Mouse (Mus musculus): Measurements from ENCODE around the gene Tk1. TPM values are rescaled to one million over a fixed set of nuclear protein-coding genes. Genes with fewer than 3 reads are reported as not detected.
A peak's percentile ranks its signal among the peaks of the same experiment; 100 is the strongest.
"Not testable (repeated sequence)": the region's sequence is repeated elsewhere in the genome, so short reads cannot be mapped to it uniquely, and the experiment has no call there.

The Tk1 gene
- polyA plus RNA-seq, 1 experiment from 2014 or later: 45.9 TPM

DNA sequence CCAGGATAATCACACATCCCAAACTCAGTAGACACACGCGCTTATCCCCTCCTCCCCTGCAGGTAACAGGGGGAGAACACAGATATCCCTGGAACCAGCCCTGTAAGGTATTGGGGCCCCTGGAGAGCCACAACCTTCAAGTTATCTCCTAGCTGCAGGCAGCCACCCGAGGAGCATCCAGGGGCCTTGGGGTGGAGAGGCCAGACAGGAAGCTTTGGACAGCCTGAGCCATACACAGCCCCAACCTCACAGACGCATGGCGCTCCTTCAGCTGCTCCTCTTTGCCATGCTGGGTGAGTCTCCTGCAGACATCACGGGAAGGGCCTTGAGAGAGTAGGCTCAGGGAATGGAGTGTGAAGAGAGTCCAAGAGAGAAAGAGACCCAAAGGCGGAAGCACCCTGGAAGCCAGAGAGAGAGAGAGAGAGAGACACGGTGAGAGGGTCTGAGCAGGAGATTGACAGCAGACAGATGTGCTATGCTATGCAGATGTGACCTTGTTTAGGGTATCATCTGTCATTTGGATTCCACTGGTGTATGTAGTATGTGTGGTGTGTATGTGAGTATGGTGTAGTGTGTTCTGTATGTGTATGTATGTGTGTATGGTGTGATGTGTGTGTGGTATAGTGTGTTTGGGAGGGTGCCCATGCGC is 28.3 kb downstream of the Tk1 start, which contains the start of gene 6030468B19Rik:
6030468B19Rik (plus strand) TSS at position 150 of the 649 bp plus-strand sequence.
- 66% methylated on average over 9 of the region's 9 CpGs for WGBS
- Histone ChIP-seq H3K9ac (replicated peaks) (no peak within 1 kb of the TSS), H3K4me3 (no peak within 1 kb of the TSS), H3K27me3 (no peaks in the 10 kb centered on the region), H3K4me1 (no peaks in the 10 kb centered on the region), H3K36me3 (no peaks in the 10 kb centered on the region), H3K27ac (replicated peaks) (no peak within 1 kb of the TSS), H3K9me3 (no peaks in the 10 kb centered on the region), H3K4me2 (replicated peaks) (no peak within 1 kb of the TSS)
- ATAC-seq (replicated peaks): no peak

GRCm38 (mm10) chr11:117796954-117797353 is 28.9 kb downstream of the Tk1 start:
- Histone ChIP-seq H3K4me3 (no peak overlapping the region), H3K36me3 (no peaks in the 10 kb centered on the region)
- no peak for ATAC-seq (replicated peaks)

GRCm38 (mm10) chr11:117794035-117794551 is 31.8 kb downstream of the Tk1 start:
- H3K36me3 ChIP-seq: no peaks in the 10 kb centered on the region
- H3K27ac ChIP-seq (replicated peaks): no peak overlapping the region
- 61% methylated on average over 4 of the region's 4 CpGs for WGBS
- no peak overlapping the region for H3K4me2 ChIP-seq (replicated peaks)
- H3K27me3 ChIP-seq: no peaks in the 10 kb centered on the region
- no peaks in the 10 kb centered on the region for H3K9me3 ChIP-seq
- no peak overlapping the region for H3K4me3 ChIP-seq
- ATAC-seq (replicated peaks): no peak
- H3K9ac ChIP-seq (replicated peaks): no peak overlapping the region
- H3K4me1 ChIP-seq: no peaks in the 10 kb centered on the region

More at GRCm38 (mm10) chr11:117796954-117797353, 28.9 kb downstream of the Tk1 start:
- H3K4me2 ChIP-seq (replicated peaks): no peak overlapping the region
- 49% methylated on average over 5 of the region's 5 CpGs for WGBS
- H3K4me1 ChIP-seq: no peaks in the 10 kb centered on the region
- H3K27ac ChIP-seq (replicated peaks): no peak overlapping the region
- H3K9me3 ChIP-seq: no peaks in the 10 kb centered on the region
- H3K27me3 ChIP-seq: no peaks in the 10 kb centered on the region
- H3K9ac ChIP-seq (replicated peaks): no peak overlapping the region

- Histone ChIP-seq H3K4me1 (no peaks in the 10 kb centered on the region), H3K4me2 (replicated peaks) (no peak overlapping the region), H3K36me3 (no peaks in the 10 kb centered on the region), H3K9me3 (no peaks in the 10 kb centered on the region), H3K9ac (replicated peaks) (no peak overlapping the region), H3K27me3 (no peaks in the 10 kb centered on the region), H3K4me3 (no peak overlapping the region), H3K27ac (replicated peaks) (no peak overlapping the region)
- no peak for ATAC-seq (replicated peaks)
- 9% methylated on average over 22 of the region's 22 CpGs for WGBS
Measured at GRCm38 (mm10) chr11:117792281-117792888, 33.5 kb downstream of the Tk1 start.

- no peak for ATAC-seq (replicated peaks)
Measured at GRCm38 (mm10) chr11:117791441-117791761, 34.5 kb downstream of the Tk1 start.

DNA sequence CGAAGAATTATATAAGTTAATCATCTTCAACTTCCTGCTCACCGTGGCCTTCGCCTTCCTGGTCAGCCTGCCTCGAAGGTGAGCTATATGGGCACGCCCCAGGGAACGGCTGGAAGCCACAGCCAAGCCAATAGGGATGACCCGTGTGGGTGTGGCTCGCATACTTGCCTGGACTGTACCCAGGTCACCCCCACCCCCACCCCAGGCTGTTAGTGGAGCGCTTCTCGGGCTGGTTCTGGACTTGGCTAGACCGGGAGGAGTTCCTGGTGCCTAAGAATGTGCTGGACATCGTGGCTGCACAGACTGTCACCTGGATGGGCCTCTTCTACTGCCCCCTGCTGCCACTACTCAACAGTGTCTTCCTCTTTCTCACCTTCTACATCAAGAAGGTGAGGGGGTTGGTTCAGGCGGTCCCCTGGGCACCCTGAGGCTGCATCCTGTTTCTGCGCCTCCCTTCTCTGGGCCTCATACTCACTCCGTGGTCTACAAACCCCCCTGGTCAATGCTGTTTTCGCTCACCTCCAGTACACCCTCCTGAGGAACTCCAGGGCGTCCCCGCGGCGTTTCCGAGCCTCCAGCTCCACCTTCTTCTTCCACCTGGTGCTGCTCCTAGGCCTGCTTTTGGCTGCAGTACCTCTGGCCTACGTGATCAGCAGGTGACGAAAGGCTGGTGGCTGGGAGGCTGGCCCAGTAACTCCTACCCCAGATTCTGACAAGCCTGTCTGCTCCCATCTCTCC is 35.0 kb downstream of the Tk1 start:
- Histone ChIP-seq H3K9me3 (no peaks in the 10 kb centered on the region), H3K27me3 (no peaks in the 10 kb centered on the region), H3K4me3 (no peak overlapping the region), H3K27ac (replicated peaks) (no peak overlapping the region), H3K4me2 (replicated peaks) (no peak overlapping the region), H3K4me1 (no peaks in the 10 kb centered on the region), H3K36me3 (no peaks in the 10 kb centered on the region), H3K9ac (replicated peaks) (no peak overlapping the region)
- WGBS: 37% methylated on average over 23 of the region's 23 CpGs
- ATAC-seq (replicated peaks): no peak

More at GRCm38 (mm10) chr11:117791441-117791761, 34.5 kb downstream of the Tk1 start:
- Histone ChIP-seq H3K36me3 (no peaks in the 10 kb centered on the region), H3K4me1 (no peaks in the 10 kb centered on the region), H3K27ac (replicated peaks) (no peak overlapping the region), H3K4me2 (replicated peaks) (no peak overlapping the region), H3K9me3 (no peaks in the 10 kb centered on the region), H3K4me3 (no peak overlapping the region), H3K27me3 (no peaks in the 10 kb centered on the region), H3K9ac (replicated peaks) (no peak overlapping the region)
- 84% methylated on average over 9 of the region's 9 CpGs for WGBS

DNA sequence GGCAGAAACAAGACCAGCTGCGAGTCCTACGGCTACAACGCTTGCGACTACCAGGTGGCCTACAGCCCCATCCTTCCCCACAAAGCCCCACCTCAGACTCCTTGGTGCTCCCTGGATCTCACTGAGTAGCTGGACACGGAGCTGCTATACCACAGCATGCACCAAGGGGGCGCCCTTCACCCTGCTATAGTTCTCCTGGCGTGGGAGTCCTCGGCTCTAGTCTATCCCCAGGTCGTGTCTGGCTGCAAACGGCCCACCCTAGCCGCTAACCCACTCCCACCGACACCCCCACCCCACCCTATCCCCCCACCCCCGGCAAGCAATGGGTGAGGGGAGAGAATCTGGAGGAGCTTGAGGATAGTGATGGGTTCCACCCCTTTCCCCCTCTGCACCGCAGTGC is 35.6 kb downstream of the Tk1 start:
- no peaks in the 10 kb centered on the region for H3K4me1 ChIP-seq
- no peak overlapping the region for H3K4me2 ChIP-seq (replicated peaks)
- H3K9me3 ChIP-seq: no peaks in the 10 kb centered on the region
- no peaks in the 10 kb centered on the region for H3K36me3 ChIP-seq
- WGBS: 8% methylated on average over 14 of the region's 14 CpGs
- no peak for ATAC-seq (replicated peaks)
- H3K4me3 ChIP-seq: no peak overlapping the region
- no peak overlapping the region for H3K9ac ChIP-seq (replicated peaks)
- no peaks in the 10 kb centered on the region for H3K27me3 ChIP-seq
- no peak overlapping the region for H3K27ac ChIP-seq (replicated peaks)

DNA sequence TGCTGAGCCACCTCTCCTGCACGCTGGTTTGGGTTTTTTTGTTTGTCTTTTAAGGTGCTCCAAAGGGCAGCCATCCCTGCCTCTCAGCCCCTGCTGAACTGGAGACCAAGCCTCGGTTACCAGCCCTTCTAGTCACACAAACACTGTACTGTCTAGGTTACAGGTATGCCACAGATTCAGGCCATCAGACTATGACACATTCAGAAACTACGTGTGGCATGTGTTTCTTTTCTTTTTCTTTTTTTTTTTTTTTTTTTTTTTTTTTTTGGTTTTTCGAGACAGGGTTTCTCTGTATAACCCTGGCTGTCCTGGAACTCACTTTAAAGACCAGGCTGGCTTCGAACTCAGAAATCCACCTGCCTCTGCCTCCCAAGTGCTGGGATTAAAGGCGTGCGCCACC is 37.4 kb downstream of the Tk1 start:
- not testable (repeated sequence) for H3K36me3 ChIP-seq; ATAC-seq (replicated peaks); H3K27ac ChIP-seq (replicated peaks); H3K27me3 ChIP-seq; H3K4me2 ChIP-seq (replicated peaks); H3K9me3 ChIP-seq; H3K4me1 ChIP-seq; H3K9ac ChIP-seq (replicated peaks); H3K4me3 ChIP-seq
- 84% methylated on average over 7 of the region's 7 CpGs for WGBS

DNA sequence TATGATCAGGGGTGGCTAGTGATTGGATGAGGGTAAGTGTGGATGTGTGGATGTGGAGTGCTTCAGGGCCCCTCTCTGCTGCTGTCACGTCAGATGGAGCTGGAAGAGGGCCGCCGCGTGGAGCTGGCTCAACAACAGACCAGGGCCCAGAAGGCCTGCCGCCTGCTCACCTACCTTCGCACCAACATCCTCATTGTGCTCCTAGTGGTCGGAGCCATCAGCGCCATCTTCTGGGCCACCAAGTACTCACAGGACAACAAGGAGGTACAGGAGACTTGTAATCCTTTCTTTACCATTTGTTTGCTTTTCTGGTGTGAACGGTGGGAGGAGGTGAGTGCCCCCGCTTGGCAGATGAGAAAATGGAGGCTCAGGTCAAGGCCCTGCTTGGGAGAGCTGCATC is 39.6 kb downstream of the Tk1 start:
- ATAC-seq (replicated peaks): no peak
- no peaks in the 10 kb centered on the region for H3K9me3 ChIP-seq
- no peak overlapping the region for H3K27ac ChIP-seq (replicated peaks)
- peaks cover 11% of the 10 kb centered on the region for H3K4me1 ChIP-seq
- WGBS: 3% methylated on average over 10 of the region's 10 CpGs
- no peak overlapping the region for H3K9ac ChIP-seq (replicated peaks)
- H3K4me2 ChIP-seq (replicated peaks): no peak overlapping the region
- H3K4me3 ChIP-seq: no peak overlapping the region
- peaks cover 15% of the 10 kb centered on the region; the same call in 1 of the 2 replicates for H3K27me3 ChIP-seq
- no peaks in the 10 kb centered on the region for H3K36me3 ChIP-seq

DNA sequence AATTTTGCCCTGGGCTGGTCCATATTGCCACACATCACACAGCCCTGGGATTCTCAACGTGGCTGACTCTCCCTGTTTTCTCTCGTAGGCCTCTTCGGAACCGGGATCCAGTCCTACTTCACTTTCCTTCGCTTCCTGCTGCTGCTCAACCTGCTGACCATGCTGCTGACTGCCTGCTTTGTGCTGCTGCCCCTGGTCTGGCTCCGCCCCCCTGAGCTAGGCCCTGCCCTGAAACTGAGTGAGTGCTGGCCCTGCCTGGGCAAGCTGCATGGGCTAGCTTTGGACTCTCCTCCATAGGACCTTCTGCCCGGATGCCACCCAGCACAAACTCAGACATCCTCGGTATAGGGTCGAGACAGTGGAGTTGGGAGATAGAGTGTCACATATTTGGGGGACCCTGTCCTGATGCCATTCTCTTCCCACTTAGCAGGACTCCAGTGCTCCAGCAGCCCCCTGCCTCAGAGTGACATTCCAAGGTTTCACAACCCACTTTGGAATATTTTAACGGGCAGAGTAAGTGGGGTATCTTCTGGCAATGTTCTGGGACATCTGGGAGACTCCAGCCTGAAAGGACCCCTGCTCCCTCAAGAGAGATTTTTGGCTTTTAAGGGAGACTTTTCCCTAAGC is 42.1 kb downstream of the Tk1 start:
- Histone ChIP-seq H3K4me2 (replicated peaks) (peak overlapping the region; percentile 61), H3K36me3 (no peaks in the 10 kb centered on the region), H3K4me3 (no peak overlapping the region), H3K9ac (replicated peaks) (peak overlapping the region; percentile 36; the same call in 1 of the 2 replicates), H3K9me3 (no peaks in the 10 kb centered on the region), H3K27ac (replicated peaks) (no peak overlapping the region), H3K27me3 (peaks cover 35% of the 10 kb centered on the region), H3K4me1 (peaks cover 31% of the 10 kb centered on the region)
- 35% methylated on average over 10 of the region's 10 CpGs for whole genome bisulfite sequencing
- ATAC-seq (replicated peaks): no peak

DNA sequence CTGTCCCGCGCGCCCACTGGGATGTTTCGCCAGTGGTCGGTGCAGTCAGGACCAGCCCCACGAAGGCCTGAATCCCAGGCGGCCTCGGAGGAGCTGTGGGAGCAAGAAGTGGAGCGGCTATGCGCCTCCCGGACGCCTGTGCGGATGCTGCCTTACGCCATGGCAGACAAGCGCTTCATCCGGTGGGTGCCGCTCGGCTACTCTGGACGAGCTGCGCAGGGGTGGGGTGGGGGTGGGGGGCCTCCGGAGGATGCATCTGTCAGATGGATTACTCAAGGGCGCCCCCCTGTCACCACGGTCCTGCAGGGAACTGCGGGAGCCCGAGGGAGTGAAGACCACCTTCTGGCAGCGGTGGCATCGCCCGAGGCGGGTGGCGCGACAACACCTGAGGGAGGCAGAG is 42.8 kb downstream of the Tk1 start:
- H3K4me1 ChIP-seq: peaks cover 31% of the 10 kb centered on the region
- H3K27ac ChIP-seq (replicated peaks): no peak overlapping the region
- peak; percentile 62; the same call in 1 of the 2 replicates for ATAC-seq (replicated peaks)
- peaks cover 35% of the 10 kb centered on the region for H3K27me3 ChIP-seq
- WGBS: 2% methylated on average over 31 of the region's 31 CpGs
- peak overlapping the region; percentile 36 for H3K9ac ChIP-seq (replicated peaks)
- peak overlapping the region; percentile 33 for H3K4me3 ChIP-seq
- H3K9me3 ChIP-seq: no peaks in the 10 kb centered on the region
- H3K36me3 ChIP-seq: no peaks in the 10 kb centered on the region
- peak overlapping the region; percentile 61 for H3K4me2 ChIP-seq (replicated peaks)

DNA sequence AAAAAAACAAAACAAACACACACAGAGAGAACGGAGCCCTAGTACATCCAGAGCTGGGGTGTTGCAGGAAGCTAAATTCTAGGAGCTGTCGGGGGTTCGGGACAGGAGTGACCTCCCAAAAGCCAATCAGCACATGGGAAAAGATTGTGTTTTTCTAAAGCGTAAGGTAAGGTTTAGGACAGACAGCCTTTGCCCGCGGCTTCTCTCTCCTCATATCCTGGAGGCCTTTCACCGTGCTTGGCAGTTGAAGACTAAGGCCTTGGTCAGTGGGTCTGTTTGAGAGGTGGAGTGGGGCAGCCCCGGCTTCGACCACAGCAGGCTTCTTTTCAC is 43.2 kb downstream of the Tk1 start:
- peak overlapping the region; percentile 33 for H3K4me3 ChIP-seq
- H3K36me3 ChIP-seq: no peaks in the 10 kb centered on the region
- peak overlapping the region; percentile 61 for H3K4me2 ChIP-seq (replicated peaks)
- peaks cover 35% of the 10 kb centered on the region for H3K27me3 ChIP-seq
- no peaks in the 10 kb centered on the region for H3K9me3 ChIP-seq
- no peak overlapping the region for H3K27ac ChIP-seq (replicated peaks)
- H3K4me1 ChIP-seq: peaks cover 31% of the 10 kb centered on the region
- no peak for ATAC-seq (replicated peaks)
- 48% methylated on average over 9 of the region's 9 CpGs for WGBS
- no peak overlapping the region; the same call in 1 of the 2 replicates for H3K9ac ChIP-seq (replicated peaks)
